Mouse (Mus musculus) neural tube, embryonic 12.5 days (tissue): Measurements from ENCODE around the gene AL607142.1. TPM values are rescaled to one million over a fixed set of nuclear protein-coding genes. Genes with fewer than 3 reads are reported as not detected.

Experiments
- polyA plus RNA-seq: library from polyadenylated mRNA; unstranded; fragments of >200 nt; fragmentation: Nextera tagmentation; extraction: Ambion mirVana; gene quantifications from 2 replicates; pipeline ENCODE4 v1.2.1, GENCODE M21; 2016

AL607142.1 gene
- polyA plus RNA-seq, 1 experiment from 2014 or later, result not detected

Other genes starting within 250 kb of the AL607142.1 start
- 0.27 TPM in 1 of 2 replicates, not detected in the other for gene Edn2, start 96.2 kb downstream of the AL607142.1 start, polyA plus RNA-seq
- 0.86 and 1.2 TPM in 2 replicates for gene Foxo6, start 222.4 kb downstream of the AL607142.1 start, polyA plus RNA-seq